Mouse (Mus musculus): ENCODE results near the gene Gskip.

Gene Gskip

DNA sequence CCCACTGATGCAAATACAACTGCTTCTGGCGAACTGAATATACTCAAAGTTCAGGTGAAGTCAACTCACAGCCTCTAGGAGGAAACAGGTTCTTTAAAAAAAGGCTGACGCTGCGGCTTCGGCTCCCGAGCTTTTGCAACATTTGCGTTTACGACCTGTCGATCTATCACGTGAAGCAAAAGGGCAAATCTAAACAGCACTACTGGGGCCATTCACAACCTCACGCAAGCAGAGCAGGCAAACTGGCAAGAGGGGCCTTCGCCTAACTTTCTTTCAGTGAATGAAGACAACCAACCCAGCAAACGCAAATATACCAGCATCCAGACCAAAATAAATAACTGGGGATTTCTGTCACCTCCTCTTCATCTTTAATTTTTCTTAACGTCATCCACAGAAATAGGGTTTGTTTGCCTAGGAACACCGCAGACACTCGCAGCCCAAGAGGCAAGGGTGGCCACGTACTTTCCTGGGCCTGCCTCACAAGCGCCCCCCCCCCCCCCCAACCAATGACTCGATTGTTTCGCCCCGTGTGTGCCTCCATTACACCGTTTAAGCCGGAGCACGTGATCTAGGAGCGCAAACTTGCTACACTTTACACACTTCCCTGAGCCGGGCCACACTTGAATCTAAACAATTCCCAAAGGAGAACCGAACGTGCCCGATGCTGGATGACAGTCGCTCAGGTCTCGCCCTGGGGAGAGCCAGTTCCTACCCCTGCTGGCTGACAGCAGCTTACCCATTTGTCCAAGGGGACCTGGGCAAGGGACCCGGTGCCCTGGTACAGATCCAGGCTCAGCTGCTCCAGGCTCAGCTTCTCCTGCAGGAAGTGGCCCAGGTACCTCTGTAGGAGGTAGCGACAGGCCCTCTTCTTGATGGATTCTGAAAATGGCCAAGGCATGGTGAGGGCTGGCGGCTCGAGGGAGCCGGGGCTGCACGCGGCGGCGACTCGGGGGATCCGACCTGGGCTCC is at the start of gene Gskip:
Gene Gskip (plus strand): TSS at position 897 of the 969 bp plus-strand sequence.
- DNase-seq (ENCODE audit: extremely low spot score): peak; percentile 52

DNA sequence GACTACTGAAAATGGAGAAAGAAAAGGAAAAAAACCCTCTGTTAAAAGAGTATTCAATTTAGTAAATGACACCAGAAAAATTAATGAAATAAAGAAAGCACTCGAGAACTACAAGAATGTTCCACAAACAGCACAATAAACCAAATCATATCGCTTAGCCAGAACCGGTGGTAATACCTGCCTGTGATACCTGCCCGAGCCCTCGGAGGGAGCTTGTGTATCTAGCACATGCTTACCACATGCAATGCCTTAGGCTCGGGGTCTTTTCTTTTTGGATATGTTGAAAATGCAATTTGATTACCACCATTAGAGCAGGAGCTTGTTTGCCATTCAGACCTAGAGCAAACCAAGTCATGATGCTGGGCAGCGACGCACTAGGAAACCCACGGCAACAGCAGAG is 48.1 kb upstream of the Gskip start:
- no peak for DNase-seq (ENCODE audit: extremely low spot score)

DNA sequence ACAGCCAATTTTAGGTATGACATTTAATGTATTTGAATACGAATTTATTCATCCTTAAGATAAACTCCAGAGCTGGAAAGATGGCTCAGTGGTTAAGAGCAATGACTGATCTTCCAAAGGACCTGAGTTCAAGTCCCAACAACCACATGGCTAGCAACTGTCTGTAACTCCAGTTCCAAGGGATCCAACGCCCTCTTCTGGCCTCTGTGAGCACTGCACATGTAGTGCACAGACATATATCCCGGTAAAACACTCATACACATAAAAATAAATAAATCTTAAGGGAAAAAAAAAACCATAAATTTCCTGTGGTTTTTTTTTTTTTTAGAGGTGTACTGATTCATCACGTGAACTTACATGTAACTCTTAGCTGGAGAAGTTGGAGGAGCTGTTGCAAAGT is 47.1 kb upstream of the Gskip start:
- DNase-seq (ENCODE audit: extremely low spot score): no peak

DNA sequence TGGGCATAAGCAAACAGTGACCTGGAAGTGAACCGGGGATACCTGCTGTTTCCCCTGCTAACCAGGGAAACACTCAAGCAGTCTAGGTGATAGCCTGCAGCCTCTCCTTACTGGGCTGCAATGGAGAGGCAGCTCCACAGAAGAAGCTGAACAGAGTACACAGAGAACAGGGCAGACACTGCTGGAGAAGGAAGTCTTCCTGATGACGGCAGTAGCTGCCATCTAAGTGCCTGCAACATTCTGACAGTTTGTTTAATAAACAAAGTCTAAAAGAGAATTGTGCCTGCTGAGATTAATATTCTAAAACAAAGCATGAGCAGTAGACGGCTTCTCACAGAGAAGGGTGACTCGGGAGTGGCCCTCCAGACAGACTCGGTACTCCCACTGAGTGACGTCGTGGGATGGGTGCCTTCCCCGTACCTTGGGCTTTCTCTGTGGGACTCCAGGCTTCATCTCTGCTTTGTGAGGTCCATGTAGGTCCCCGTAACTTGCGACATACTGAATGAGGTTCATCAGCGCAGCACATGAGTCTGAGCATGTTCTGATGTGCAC is 41.8 kb upstream of the Gskip start:
- no peak for DNase-seq (ENCODE audit: extremely low spot score)

DNA sequence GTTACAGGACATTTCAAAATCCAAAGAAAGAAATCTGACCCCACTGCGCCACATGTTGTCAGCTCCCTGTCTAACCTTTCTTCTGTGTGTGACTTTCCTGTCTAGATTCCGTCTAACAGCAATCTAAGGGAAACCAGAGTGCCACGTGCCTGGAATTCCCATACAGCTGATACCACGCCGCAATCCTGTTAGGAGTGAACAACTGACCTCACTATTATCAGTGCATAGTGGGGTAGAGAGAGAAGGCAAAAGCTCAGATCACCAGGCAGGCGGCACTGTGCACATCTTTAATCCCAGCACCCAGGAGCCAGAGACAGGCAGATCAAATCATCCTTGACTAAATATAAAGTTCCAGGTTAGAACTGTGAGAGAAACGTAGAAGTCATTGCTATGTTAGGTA is 28.8 kb upstream of the Gskip start:
- DNase-seq (ENCODE audit: extremely low spot score): no peak

DNA sequence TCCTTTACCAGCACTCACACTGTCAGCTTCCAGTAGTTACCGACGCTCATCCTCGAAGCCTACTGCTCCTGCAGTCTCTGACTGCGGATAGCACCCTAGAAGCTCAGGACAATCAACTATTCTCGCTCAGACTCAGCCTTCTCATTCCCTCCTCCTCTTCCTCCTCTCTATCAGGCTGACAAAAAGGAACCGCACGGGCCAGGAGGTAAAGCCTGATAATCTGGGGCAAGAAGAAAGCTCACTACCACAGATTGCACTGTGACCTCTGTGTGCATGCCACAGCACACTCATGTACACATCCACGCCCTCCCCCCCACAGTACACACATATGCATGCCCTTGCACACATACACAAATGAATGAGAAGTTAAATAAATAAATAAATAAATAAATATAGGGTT is 8.4 kb upstream of the Gskip start:
- no peak for DNase-seq (ENCODE audit: extremely low spot score)

DNA sequence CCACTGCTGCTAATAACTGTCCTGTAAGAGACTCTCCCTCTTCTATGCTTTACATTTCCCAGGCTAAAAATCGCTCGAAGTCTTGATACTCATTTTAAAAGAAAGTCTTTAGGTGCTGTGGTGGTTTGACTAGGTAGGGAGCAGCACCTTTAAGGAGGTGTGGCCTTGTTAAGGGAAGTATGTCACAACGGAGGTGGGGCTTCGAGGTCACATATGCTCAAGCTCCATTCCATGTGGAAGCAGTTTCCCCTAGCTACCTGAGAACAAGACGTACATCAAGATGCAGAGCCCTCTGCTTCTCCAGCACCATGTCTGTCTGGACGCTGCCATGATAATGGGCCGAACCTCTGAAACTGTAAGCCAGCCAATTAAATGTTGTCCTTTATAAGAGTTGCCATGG is 6.4 kb upstream of the Gskip start:
- no peak for DNase-seq (ENCODE audit: extremely low spot score)

DNA sequence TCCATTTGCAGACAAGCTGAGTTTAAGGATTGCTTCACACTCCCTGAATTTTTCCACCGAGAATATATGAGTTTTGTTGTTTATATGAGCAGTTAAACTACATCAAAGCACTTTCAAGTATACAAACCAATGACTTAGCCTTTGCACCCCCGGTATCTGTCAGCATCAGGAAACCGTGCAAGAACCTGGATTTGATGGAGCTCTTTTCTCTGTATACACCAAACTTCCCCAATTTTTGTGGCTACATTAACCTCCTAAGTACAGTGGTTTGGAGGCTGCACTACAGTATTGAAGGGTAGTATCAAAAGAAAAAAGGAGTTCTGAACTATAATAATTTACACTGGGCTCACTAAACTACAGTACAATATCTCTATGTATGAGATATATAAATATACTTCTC is 5.9 kb upstream of the Gskip start:
- no peak for DNase-seq (ENCODE audit: extremely low spot score)

DNA sequence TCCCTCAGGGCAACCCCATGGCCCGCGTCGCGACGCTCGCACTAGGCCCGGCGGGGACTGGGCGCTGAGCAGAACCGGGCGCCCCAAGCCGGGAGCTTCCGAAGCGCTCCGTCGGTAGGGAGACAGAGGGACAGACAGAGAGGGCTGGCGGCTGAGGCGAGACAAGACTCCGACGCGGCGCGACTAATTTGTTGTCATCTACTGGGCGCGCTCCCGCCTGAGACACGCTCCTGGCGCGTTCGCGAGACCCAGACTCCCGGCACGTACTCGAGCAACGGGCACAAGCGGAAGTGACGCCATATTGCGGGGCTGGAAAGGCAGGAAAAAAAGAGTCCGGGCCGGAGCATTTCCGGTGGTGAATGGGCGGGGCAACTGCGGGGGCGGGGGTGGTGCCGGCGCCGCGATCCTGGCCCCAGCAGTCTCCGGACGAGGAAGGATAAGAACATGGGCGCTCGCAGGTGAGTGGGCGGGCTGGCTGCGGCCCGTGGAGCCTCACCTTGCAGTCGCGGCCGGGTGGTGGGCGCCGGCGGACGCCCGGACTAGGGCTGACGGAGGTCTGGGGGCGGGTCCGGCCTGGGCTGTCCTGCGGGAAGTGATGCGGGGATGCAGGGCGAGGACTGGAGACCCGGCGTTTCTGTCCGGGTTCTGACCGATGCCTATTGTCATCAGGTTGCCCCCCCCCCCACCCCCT is 517 bp downstream of the Gskip start, which contains the start of gene Atg2b:
Gene Atg2b (minus strand): TSS at position 211 of the 691 bp plus-strand sequence.
- DNase-seq (ENCODE audit: extremely low spot score): peak; percentile 98

DNA sequence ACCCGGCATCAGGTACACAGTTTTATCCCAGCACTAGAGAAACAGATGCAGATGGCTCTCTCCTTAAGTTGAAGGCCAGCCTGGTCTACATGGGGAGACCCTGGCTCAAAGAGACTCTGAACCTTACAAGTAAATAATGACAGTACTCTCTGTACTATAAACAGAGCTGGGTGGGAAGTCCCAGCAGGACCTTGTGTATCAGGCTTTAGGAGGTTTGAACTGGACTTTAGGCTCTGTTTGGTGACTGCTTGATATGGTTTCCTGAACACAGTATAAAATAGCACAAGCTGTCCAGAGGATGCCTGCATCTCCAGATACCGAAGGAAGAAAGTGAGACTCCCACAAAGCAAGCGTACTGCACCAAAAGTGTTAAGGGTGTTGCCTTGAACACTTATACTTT is 2.2 kb downstream of the Gskip start:
- DNase-seq (ENCODE audit: extremely low spot score): no peak

DNA sequence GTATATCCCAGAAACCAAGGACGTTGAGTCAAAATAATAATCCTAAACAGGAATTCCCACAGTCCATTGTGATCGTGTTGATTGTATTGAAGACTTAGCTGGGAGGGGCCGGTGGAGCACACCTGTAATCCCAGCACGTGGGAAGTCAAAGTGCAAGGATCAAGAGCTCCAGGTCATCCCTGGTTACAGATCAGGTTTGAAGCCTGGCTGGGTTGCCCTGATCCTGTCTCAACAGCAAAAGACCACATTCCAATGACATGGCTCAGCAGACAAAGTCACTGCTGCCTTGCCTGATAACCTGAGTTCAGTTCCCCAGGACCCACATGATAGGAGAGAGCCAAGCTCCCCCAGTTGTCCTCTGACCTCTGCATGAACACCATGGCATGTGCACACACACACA is 2.8 kb downstream of the Gskip start:
- DNase-seq (ENCODE audit: extremely low spot score): no peak

DNA sequence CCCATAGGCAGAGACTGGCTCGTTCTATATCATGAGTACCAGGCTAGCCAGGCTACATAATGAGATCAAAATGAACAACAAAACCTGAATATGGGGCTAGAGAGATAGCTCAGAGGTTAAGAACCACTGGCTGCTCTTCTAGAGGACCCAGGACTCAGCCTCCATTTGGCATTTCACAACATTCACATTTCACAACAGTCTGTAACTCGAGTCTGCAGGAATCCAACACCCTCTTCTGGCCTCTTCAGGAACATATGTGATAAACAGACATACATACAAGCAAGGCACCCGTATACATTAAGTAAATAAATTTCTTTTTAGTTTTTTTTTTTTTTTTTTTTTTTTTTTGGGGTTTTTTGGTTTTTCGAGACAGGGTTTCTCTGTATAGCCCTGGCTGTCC is 3.9 kb downstream of the Gskip start:
- DNase-seq (ENCODE audit: extremely low spot score): no peak

DNA sequence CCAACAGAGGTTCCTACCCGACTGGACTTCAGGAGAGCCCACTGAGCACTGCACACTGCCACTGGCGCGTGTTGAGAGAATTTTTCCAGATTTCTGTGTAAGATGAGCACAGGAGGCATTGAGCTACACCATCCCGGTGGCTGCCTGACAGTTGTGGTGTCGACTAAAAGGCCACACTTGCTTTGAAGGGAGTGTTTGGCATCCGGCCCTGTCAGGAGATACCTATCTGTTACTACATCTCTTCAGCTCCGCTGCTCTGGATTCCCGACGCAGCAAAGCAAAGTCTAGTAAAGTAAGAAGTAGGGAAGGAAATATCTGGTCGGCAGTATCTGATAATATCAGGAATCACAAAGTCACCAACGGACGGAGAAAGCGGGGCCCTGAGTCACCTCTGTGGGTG is 4.8 kb downstream of the Gskip start:
- DNase-seq (ENCODE audit: extremely low spot score): no peak

DNA sequence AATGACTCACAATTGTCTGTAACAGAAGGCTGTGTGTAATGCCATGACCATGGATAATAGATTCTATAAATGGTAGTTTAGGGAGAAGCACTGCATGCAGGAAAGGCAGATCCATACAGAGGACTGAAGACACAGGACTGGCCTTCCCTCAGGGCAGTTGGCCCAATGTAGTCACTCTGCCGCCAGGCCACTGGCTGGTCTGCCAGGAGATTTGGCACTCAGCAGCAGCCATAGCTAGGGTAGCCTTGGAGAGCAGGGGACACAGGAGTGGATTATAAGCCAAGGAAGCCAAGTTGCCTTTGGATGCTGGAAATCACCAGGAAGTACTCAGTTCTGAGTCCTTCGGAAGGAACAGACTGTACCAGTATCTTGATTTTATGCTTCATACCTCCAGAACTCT is 9.4 kb downstream of the Gskip start:
- no peak for DNase-seq (ENCODE audit: extremely low spot score)

DNA sequence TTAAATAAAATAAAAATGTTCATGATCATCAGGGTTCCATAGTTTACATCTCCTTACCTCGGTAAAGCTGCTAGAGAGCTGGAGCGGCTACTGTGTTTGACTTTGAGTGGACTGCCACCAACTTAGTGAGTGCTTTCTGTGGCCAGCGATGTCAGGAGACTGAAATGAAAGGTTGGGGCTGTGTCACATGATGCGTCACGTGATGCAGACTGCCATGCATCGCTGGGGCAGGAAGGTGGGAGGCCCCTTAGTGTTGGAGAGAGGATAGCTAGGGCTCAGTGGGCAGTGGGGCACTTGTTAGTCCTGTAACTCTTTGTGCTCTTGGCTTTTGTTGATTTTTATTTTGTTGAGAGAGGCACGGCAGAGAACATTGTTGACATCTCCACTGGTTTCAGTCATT is 11.2 kb downstream of the Gskip start:
- DNase-seq (ENCODE audit: extremely low spot score): no peak

DNA sequence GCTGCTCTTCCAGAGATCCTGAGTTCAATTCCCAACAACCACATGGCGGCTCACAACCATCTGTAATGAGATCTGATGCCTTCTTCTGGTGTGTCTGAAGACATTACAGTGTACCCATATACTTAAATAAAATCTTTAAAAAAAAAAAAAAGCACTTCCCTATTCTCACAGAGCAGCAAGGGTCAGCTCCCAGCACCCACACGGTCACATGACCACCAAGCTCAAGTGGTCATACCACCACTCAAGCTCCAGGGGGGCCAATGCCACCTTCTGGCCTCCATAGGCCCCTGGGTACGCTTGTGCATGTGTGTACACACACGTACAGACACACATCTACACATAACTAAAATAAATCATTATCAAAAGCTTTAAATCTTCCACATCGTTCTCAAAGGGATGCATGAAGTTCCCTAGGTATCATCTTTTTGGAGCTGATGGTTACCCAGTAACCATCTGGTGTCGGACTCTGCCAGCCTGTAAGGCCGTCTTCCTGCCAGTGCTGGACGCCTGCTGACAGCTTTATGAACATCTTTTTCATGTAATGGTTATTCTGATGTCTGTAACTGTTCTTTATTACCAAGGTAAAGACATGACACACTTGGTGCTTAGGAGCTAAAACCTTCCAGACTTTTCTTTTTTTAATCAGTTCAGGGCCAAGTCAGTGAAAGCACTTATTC is 12.6 kb downstream of the Gskip start:
- no peak for DNase-seq (ENCODE audit: extremely low spot score)

DNA sequence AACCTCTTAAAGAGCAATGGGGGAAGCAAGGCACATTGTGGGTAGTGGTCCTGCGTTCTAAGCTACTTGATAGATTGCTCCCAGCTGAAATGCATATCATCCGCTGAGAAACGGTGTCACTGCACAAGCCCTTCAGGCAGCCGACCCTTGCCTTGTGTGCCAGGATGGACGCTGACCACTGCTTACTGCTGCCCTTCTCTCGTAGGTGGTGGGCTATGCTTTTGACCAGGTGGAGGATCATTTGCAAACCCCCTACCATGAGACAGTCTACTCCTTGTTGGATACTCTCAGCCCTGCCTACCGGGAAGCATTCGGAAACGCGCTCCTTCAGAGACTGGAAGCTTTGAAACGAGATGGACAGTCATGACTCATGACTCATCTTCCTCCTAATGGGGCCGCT is 15.8 kb downstream of the Gskip start:
- DNase-seq (ENCODE audit: extremely low spot score): no peak

DNA sequence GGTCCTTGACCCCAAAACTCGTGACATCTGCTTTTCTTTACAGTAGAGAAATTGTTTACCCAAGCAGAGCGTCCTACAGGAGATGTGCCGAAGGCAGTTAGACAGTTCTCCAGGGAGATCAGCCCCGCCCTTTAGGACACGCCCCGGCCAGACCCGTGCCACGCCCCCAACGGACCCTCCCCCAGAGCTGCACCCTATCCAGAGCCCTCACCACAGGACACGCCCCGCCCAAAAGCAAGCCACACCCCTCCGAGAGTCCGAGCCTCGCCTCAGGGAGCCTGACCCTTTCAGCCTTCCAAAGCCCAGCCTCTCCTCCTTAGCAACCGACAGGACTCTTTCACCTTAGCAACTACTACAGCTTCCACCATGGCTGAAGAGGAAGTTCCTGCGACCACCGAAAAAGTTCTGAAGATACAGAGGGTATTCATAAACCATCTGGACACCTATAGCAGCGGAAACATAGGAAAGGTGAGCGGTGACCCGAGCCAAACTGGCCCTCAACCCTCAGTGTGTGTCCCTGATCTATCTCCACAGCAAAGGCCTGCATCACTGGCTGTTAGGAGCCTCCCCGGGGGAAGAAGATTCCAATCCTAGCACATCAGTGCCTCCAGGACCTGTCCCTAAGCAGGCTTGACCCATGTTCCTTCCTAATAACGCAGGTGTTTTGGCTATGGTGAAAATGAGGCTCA is 21.3 kb downstream of the Gskip start, which contains the start of gene Ak7:
Gene Ak7 (plus strand): TSS at position 178 of the 689 bp plus-strand sequence.
- peak; percentile 97 for DNase-seq (ENCODE audit: extremely low spot score)

DNA sequence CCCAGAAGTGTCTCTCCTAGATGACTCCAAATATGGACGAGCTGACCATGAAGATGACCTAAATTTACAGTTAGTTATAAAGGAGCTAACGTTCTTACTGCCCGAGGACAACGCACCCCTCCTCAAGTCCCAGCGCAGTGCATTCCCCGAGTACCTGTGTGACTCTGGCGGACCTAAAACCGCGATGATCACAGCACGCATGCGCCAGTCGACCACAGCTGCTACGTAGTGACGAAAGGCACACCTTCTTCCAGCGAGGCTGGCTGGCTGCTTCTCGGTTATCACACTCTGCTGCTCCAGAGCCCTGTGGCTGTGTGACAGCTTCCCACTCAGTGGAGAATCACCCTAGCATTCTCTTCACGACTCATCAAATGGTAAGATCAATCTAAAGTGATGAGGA is 34.0 kb downstream of the Gskip start:
- no peak for DNase-seq (ENCODE audit: extremely low spot score)

DNA sequence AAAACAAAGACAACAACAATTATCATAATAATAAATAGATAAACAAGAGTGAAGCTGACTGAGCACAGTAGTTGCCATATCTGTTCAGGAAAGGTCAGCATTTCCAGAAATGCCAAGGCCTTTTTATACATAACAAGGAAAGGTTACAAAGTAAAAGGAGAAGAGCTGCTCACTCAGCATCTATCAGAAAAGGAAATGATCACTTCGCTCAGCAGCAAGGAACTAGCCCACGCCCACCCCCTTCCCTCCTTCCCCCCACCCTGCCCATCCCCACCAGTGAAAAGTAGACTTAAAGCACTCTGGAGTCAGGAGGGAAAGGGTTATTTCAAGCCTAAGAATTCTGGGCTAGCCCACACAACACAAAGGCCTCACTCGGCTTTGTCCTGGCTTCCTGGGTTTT is 35.6 kb downstream of the Gskip start:
- no peak for DNase-seq (ENCODE audit: extremely low spot score)

DNA sequence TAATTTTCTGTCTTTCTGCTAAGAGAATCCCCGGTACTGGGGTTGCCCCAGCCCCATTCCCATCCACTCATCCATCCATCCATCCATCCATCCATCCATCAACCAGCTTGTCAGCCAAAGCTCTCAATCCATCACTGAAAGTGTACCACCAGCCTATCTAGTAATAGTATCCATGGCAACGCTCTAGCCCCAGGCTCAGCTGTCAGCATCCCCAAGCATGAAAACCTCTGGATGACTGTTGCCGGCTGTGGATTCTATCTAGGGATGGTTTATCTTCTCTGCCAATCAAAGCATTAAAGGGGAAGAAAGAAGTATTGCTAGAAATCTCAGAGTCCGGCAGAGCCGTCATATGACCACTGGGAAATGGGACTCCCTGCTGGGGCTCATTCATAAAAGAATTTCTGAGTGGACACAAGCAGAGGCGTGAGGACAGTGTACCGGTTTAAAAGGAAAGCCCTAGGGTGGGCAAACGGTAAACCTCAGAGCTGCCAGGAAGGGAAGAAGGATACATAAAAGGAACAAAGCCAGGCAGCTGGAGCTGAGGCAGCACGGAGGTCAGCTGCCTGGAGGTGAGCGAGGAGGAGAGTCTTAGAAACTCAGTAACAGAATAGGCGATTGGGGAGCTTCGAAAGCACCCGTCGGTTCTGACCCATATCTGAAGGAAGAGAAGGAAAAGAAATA is 37.0 kb downstream of the Gskip start:
- DNase-seq (ENCODE audit: extremely low spot score): no peak
